ENCODE assay signal across 8 mouse cellular contexts in genomic region chr1:59482696-59483520, GRCm38 (mm10). TPM values are rescaled to one million over a fixed set of nuclear protein-coding genes. Genes with fewer than 3 reads are reported as not detected.
DNase-seq lines count a peak whose midpoint lies in the region; ATAC-seq and TF ChIP-seq lines count a peak whose summit lies in the region.

No protein-coding gene starts in this region.

- H3K9ac ChIP-seq in intestine, embryonic 14.5 days (ENCODE audit: low read length) = peak overlapping the region; percentile 75
- peak overlapping the region; percentile 81 for H3K9ac ChIP-seq in liver, embryonic 12.5 days

- peak; percentile 45 for DNase-seq in left cerebral cortex, postnatal 4 days
- no peak for DNase-seq in left cerebral cortex, adult 9 months (ENCODE audit: low spot score in 2 of 2)
- DNase-seq in cerebellum, adult 9-11 months = peak; percentile 80
- DNase-seq in gastrocnemius, postnatal 14 days = peak; percentile 56
- peak; percentile 81 for DNase-seq in intestine, embryonic 14.5 days (ENCODE audit: low spot score)
- DNase-seq in neural tube, embryonic 10.5 days (ENCODE audit: extremely low spot score, low spot score) = peak; percentile 68
- peak; percentile 23 for DNase-seq in thymus, adult 2 months

- under 1% methylated on average over 86 of the region's 88 CpGs for WGBS in intestine, embryonic 14.5 days
- WGBS in liver, embryonic 12.5 days (ENCODE audit: insufficient replicate concordance) = 1% methylated on average over 88 of the region's 88 CpGs
- WGBS in thymus, adult 2 months = 2% methylated on average over 88 of the region's 88 CpGs

- no peaks in the 10 kb centered on the region for H3K27me3 ChIP-seq in intestine, embryonic 14.5 days (replicated peaks; ENCODE audit: control insufficient read depth, insufficient read depth, low read length)
- peaks cover 30% of the 10 kb centered on the region for H3K27me3 ChIP-seq in liver, embryonic 12.5 days (replicated peaks)
- H3K27me3 ChIP-seq in thymus, adult 2 months (ENCODE audit: control insufficient read depth, insufficient read depth, low read length) = peaks cover 11% of the 10 kb centered on the region; the same call in 1 of the 2 replicates

- H3K27ac ChIP-seq in intestine, embryonic 14.5 days (ENCODE audit: low read depth) = peak overlapping the region; percentile 95
- peak overlapping the region; percentile 87 for H3K27ac ChIP-seq in liver, embryonic 12.5 days
- no peak overlapping the region for H3K27ac ChIP-seq in thymus, adult 2 months (ENCODE audit: control insufficient read depth, insufficient read depth, low read length)

- no peaks in the 10 kb centered on the region for H3K9me3 ChIP-seq in intestine, embryonic 14.5 days (ENCODE audit: control insufficient read depth, low read length)
- H3K9me3 ChIP-seq in liver, embryonic 12.5 days (replicated peaks) = no peaks in the 10 kb centered on the region

- peaks cover 42% of the 10 kb centered on the region for H3K4me1 ChIP-seq in intestine, embryonic 14.5 days (replicated peaks; ENCODE audit: control insufficient read depth, insufficient read depth, low read length)
- H3K4me1 ChIP-seq in liver, embryonic 12.5 days = peaks cover 66% of the 10 kb centered on the region
- H3K4me1 ChIP-seq in thymus, adult 2 months (replicated peaks; ENCODE audit: control insufficient read depth, insufficient read depth, low read length) = peaks cover 21% of the 10 kb centered on the region

- H3K4me3 ChIP-seq in intestine, embryonic 14.5 days (ENCODE audit: low read depth, low read length) = peak overlapping the region; percentile 72
- peak overlapping the region; percentile 70 for H3K4me3 ChIP-seq in liver, embryonic 12.5 days
- peak overlapping the region; percentile 71 for H3K4me3 ChIP-seq in thymus, adult 2 months (ENCODE audit: control insufficient read depth, insufficient read depth, low read length)

- no peak for TF ChIP-seq CTCF in thymus, adult 2 months (IDR thresholded peaks at IDR 0.05; ENCODE audit: borderline replicate concordance, control insufficient read depth, extremely low read depth, insufficient read depth, low read length, poor library complexity)

- peak overlapping the region; percentile 74 for H3K4me2 ChIP-seq in intestine, embryonic 14.5 days (ENCODE audit: low read length)
- peak overlapping the region; percentile 99 for H3K4me2 ChIP-seq in liver, embryonic 12.5 days

- 0 out of 2 replicates have a peak, but pooled peaks have one; percentile 9 for ATAC-seq in intestine, embryonic 14.5 days (replicated peaks; ENCODE audit: low FRiP score, low TSS enrichment, low read depth)
- no peak for ATAC-seq in liver, embryonic 12.5 days

- no peak for TF ChIP-seq POLR2A in thymus, adult 2 months (IDR thresholded peaks at IDR 0.05; ENCODE audit: control insufficient read depth, extremely low read depth, insufficient read depth, low read length, poor library complexity)

- intact Hi-C loops in left cerebral cortex, postnatal 4 days (cut with DNase I) = loop anchor here (5.0 to 10.0 kb wide), 3 partner anchors 102 to 166 kb away; no protein-coding TSS in a partner anchor
- intact Hi-C loops in gastrocnemius, postnatal 14 days (cut with DNase I; ENCODE audit: low total_unique reads) = loop anchor here (5.0 kb wide), 1 partner anchor 34 kb away; the partner anchor contains the start of gene Gm973

- 0 out of 2 replicates have a peak, but pooled peaks cover 6% of the 10 kb centered on the region for H3K36me3 ChIP-seq in intestine, embryonic 14.5 days (ENCODE audit: control insufficient read depth, insufficient read depth, low read length)
- H3K36me3 ChIP-seq in liver, embryonic 12.5 days = peaks cover 15% of the 10 kb centered on the region
- H3K36me3 ChIP-seq in thymus, adult 2 months (ENCODE audit: control insufficient read depth, insufficient read depth, low read length) = no peaks in the 10 kb centered on the region

RNA-seq across cellular contexts. Expression of gene Fzd7, which starts 0.7 kb away (rescaled TPM):
- 1 to 10 TPM; 6.9 to 7.4 TPM for total RNA-seq in left cerebral cortex, postnatal 4 days (2021)
- total RNA-seq in gastrocnemius, postnatal 14 days (2021) = 10 to 100 TPM; 21.6 to 26.0 TPM
- 10.8 and 11.5 TPM in 2 replicates for polyA plus RNA-seq in intestine, embryonic 14.5 days (2014; fragmentation: Nextera tagmentation; extraction: Ambion mirVana)
- 5.3 and 5.4 TPM in 2 replicates for polyA plus RNA-seq in liver, embryonic 12.5 days (2016; fragmentation: Nextera tagmentation; extraction: Ambion mirVana)
- polyA plus RNA-seq in thymus, adult 2 months (2012; rRNA removed) = 11.4 and 12.2 TPM in 2 replicates

RNA-seq across cellular contexts. Expression of gene Gm973, which starts 33.2 kb away (rescaled TPM):
- total RNA-seq in left cerebral cortex, postnatal 4 days (2021) = 1 to 10 TPM; 6.1 to 6.7 TPM
- total RNA-seq in gastrocnemius, postnatal 14 days (2021) = under 1 TPM; 0.49 to 0.53 TPM
- polyA plus RNA-seq in intestine, embryonic 14.5 days (2014; fragmentation: Nextera tagmentation; extraction: Ambion mirVana) = 0.42 and 0.46 TPM in 2 replicates
- not detected in 2 replicates for polyA plus RNA-seq in liver, embryonic 12.5 days (2016; fragmentation: Nextera tagmentation; extraction: Ambion mirVana)
- 0.09 and 0.28 TPM in 2 replicates for polyA plus RNA-seq in thymus, adult 2 months (2012; rRNA removed)

Comparison
In these comparisons a context has a peak if more than half of its experiments do, and no peak if none do; other contexts are left out.
1. DNase-seq: peak in left cerebral cortex, postnatal 4 days (single experiment), cerebellum, adult 9-11 months (single experiment), gastrocnemius, postnatal 14 days (single experiment), intestine, embryonic 14.5 days (single experiment), neural tube, embryonic 10.5 days (single experiment) and thymus, adult 2 months (single experiment); none in left cerebral cortex, adult 9 months (0 of 2).
2. Peak in every context shown above with its lines, with median percentiles within 50 percentile points of each other: H3K4me3 ChIP-seq.